Mouse (Mus musculus): Measurements from ENCODE around the gene Foxp1.

DNA sequence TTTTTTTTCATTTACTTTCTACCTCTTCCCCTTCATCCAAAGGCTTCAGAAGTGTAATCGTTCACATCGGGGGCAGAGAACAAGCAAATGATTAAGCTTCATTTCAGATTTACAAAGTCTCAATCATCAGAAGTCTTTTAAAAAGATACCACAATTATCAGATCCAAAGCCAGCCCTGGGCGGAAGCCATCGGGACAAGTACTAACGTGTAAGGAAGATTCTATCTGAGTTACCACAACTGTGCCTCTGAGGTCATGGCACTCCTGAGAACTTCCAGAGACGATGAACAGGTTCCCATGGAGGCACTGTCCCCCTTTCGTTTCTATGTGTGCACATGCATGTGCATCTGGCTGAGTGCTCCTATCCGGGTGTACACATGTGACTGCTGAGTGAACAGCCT, 269.2 kb downstream of the Foxp1 start:
- TF ChIP-seq CTCF (IDR thresholded peaks at IDR 0.05) (no peak), EP300 (IDR thresholded peaks at IDR 0.05) (no peak)
